Mouse (Mus musculus): ENCODE data around the gene Shd.

GRCm38 (mm10) chr17:55971453-55971852, 1.2 kb downstream of the Shd start:
- TF ChIP-seq CTCF (conservative IDR thresholded peaks at IDR 0.05 in 1 of 2, IDR thresholded peaks at IDR 0.05 in 1 of 2; ENCODE audit: low read depth in 2 of 2, low read length in 2 of 2): no peak
- no peak for TF ChIP-seq POLR2A (IDR thresholded peaks at IDR 0.05; ENCODE audit: low read depth, low read length)
- no peak for TF ChIP-seq TCF12 (IDR thresholded peaks at IDR 0.05; ENCODE audit: low read depth, low read length)
- no peak for TF ChIP-seq JUND (conservative IDR thresholded peaks at IDR 0.05; ENCODE audit: low read depth, low read length)
- TF ChIP-seq EP300 (IDR thresholded peaks at IDR 0.05; ENCODE audit: low read length): no peak
- no peak for TF ChIP-seq NELFE (IDR thresholded peaks at IDR 0.05; ENCODE audit: low read depth, low read length)
- TF ChIP-seq ETS1 (conservative IDR thresholded peaks at IDR 0.05; ENCODE audit: low read depth, low read length): no peak
- no peak for TF ChIP-seq HCFC1 (IDR thresholded peaks at IDR 0.05; ENCODE audit: low read depth, low read length)
- no peak for TF ChIP-seq ZC3H11A (IDR thresholded peaks at IDR 0.05; ENCODE audit: low read depth, low read length)
- no peak for TF ChIP-seq MAX (IDR thresholded peaks at IDR 0.05; ENCODE audit: low read length)
- TF ChIP-seq CHD1 (IDR thresholded peaks at IDR 0.05; ENCODE audit: low read depth, low read length): no peak
- no peak for TF ChIP-seq MYC (IDR thresholded peaks at IDR 0.05; ENCODE audit: low read depth, low read length)
- no peak for TF ChIP-seq USF2 (conservative IDR thresholded peaks at IDR 0.05; ENCODE audit: low read depth, low read length)
